Mouse (Mus musculus) c-Kit-positive CD71-positive TER-119-positive erythroid progenitor cells, embryonic 14.5 days (primary cell): Measurements from ENCODE around the gene Nr4a1.

Experiments used
- DNase-seq: peaks from one replicate; pipeline ENCODE4 v3.0.0-alpha.2; 2013; ENCODE audit warnings: low spot score

Nr4a1 gene

GRCm38 (mm10) chr15:101233641-101234275 lies 20.3 kb upstream of the Nr4a1 start:
- no peak for DNase-seq

- no peak for DNase-seq
Observed at GRCm38 (mm10) chr15:101234611-101235341, 19.3 kb upstream of the Nr4a1 start.

- no peak for DNase-seq
Observed at GRCm38 (mm10) chr15:101235342-101235698, 18.7 kb upstream of the Nr4a1 start.

- no peak for DNase-seq
Observed at GRCm38 (mm10) chr15:101235728-101236327, 18.2 kb upstream of the Nr4a1 start.

- DNase-seq, result no peak
Observed at GRCm38 (mm10) chr15:101236878-101237277, 17.2 kb upstream of the Nr4a1 start.

GRCm38 (mm10) chr15:101238885-101239511 lies 15.1 kb upstream of the Nr4a1 start:
- no peak for DNase-seq

- DNase-seq, result no peak
Observed at GRCm38 (mm10) chr15:101239821-101240220, 14.2 kb upstream of the Nr4a1 start.

GRCm38 (mm10) chr15:101240799-101241204 lies 13.3 kb upstream of the Nr4a1 start:
- DNase-seq, result peak; percentile 74

GRCm38 (mm10) chr15:101241236-101241635 lies 12.8 kb upstream of the Nr4a1 start:
- no peak for DNase-seq

- DNase-seq, result no peak
Observed at GRCm38 (mm10) chr15:101241853-101242252, 12.2 kb upstream of the Nr4a1 start.

GRCm38 (mm10) chr15:101242645-101243044 lies 11.4 kb upstream of the Nr4a1 start:
- no peak for DNase-seq

- DNase-seq, result no peak
Observed at GRCm38 (mm10) chr15:101244012-101244411, 10.1 kb upstream of the Nr4a1 start.

GRCm38 (mm10) chr15:101246231-101247154 lies 7.6 kb upstream of the Nr4a1 start:
- peak; percentile 86 for DNase-seq

- no peak for DNase-seq
Observed at GRCm38 (mm10) chr15:101247155-101247498, 6.9 kb upstream of the Nr4a1 start.

GRCm38 (mm10) chr15:101248029-101248710 lies 5.9 kb upstream of the Nr4a1 start:
- no peak for DNase-seq

GRCm38 (mm10) chr15:101250220-101250800 lies 3.8 kb upstream of the Nr4a1 start:
- DNase-seq, result no peak

- DNase-seq, result no peak
Observed at GRCm38 (mm10) chr15:101251930-101252329, 2.1 kb upstream of the Nr4a1 start.

- no peak for DNase-seq
Observed at GRCm38 (mm10) chr15:101252614-101253013, 1.5 kb upstream of the Nr4a1 start.

GRCm38 (mm10) chr15:101253563-101253885 lies 545 bp upstream of the Nr4a1 start:
- no peak for DNase-seq

- no peak for DNase-seq
Observed at GRCm38 (mm10) chr15:101255842-101256462, 1.9 kb downstream of the Nr4a1 start.
